Mouse (Mus musculus): ENCODE results near the gene Fez2. TPM values are rescaled to one million over a fixed set of nuclear protein-coding genes. Genes with fewer than 3 reads are reported as not detected.

Gene Fez2
- polyA plus RNA-seq, 1 experiment from 2014 or later = 35.3 TPM

GRCm38 (mm10) chr17:78405336-78405735 is 12.6 kb downstream of the Fez2 start:
- Histone ChIP-seq H3K4me3 (replicated peaks) (no peak overlapping the region), H3K4me1 (replicated peaks) (peaks cover 11% of the 10 kb centered on the region), H3K4me2 (replicated peaks) (no peak overlapping the region), H3K36me3 (peaks cover 15% of the 10 kb centered on the region; the same call in 1 of the 2 replicates), H3K27ac (no peak overlapping the region), H3K27me3 (no peaks in the 10 kb centered on the region), H3K9me3 (no peaks in the 10 kb centered on the region), H3K9ac (replicated peaks) (no peak overlapping the region)
- 98% methylated on average over 3 of the region's 3 CpGs for WGBS
- ATAC-seq = no peak

GRCm38 (mm10) chr17:78403804-78404203 is 14.1 kb downstream of the Fez2 start:
- H3K9ac ChIP-seq (replicated peaks) = no peak overlapping the region
- H3K9me3 ChIP-seq = no peaks in the 10 kb centered on the region
- H3K4me3 ChIP-seq (replicated peaks) = no peak overlapping the region
- WGBS = 95% methylated on average over 9 of the region's 9 CpGs
- H3K27ac ChIP-seq = no peak overlapping the region
- H3K27me3 ChIP-seq = no peaks in the 10 kb centered on the region
- no peak overlapping the region for H3K4me2 ChIP-seq (replicated peaks)
- peaks cover 19% of the 10 kb centered on the region; the same call in 1 of the 2 replicates for H3K36me3 ChIP-seq
- peaks cover 6% of the 10 kb centered on the region for H3K4me1 ChIP-seq (replicated peaks)
- no peak for ATAC-seq

- ATAC-seq = no peak
- 91% methylated on average over 4 of the region's 4 CpGs for WGBS
These were observed 14.7 kb downstream of the Fez2 start for GRCm38 (mm10) chr17:78403229-78403628.

GRCm38 (mm10) chr17:78402174-78402573 is 15.8 kb downstream of the Fez2 start:
- no peak overlapping the region for H3K27ac ChIP-seq
- H3K4me2 ChIP-seq (replicated peaks) = no peak overlapping the region
- ATAC-seq = no peak
- 90% methylated on average over 6 of the region's 6 CpGs for WGBS
- peaks cover 19% of the 10 kb centered on the region; the same call in 1 of the 2 replicates for H3K36me3 ChIP-seq
- no peaks in the 10 kb centered on the region for H3K9me3 ChIP-seq
- H3K27me3 ChIP-seq = no peaks in the 10 kb centered on the region
- H3K9ac ChIP-seq (replicated peaks) = no peak overlapping the region
- H3K4me1 ChIP-seq (replicated peaks) = peaks cover 6% of the 10 kb centered on the region
- no peak overlapping the region for H3K4me3 ChIP-seq (replicated peaks)

More at GRCm38 (mm10) chr17:78403229-78403628, 14.7 kb downstream of the Fez2 start:
- H3K27me3 ChIP-seq = no peaks in the 10 kb centered on the region
- H3K4me3 ChIP-seq (replicated peaks) = no peak overlapping the region
- peaks cover 19% of the 10 kb centered on the region; the same call in 1 of the 2 replicates for H3K36me3 ChIP-seq
- no peak overlapping the region for H3K27ac ChIP-seq
- H3K9ac ChIP-seq (replicated peaks) = no peak overlapping the region
- H3K4me1 ChIP-seq (replicated peaks) = peaks cover 6% of the 10 kb centered on the region
- no peak overlapping the region for H3K4me2 ChIP-seq (replicated peaks)
- no peaks in the 10 kb centered on the region for H3K9me3 ChIP-seq

- H3K4me1 ChIP-seq (replicated peaks) = peaks cover 6% of the 10 kb centered on the region
- H3K9ac ChIP-seq (replicated peaks) = no peak overlapping the region
- no peak overlapping the region for H3K4me3 ChIP-seq (replicated peaks)
- no peaks in the 10 kb centered on the region for H3K27me3 ChIP-seq
- WGBS = 36% methylated on average over 4 of the region's 4 CpGs
- H3K36me3 ChIP-seq = peaks cover 19% of the 10 kb centered on the region; the same call in 1 of the 2 replicates
- no peaks in the 10 kb centered on the region for H3K9me3 ChIP-seq
- H3K4me2 ChIP-seq (replicated peaks) = no peak overlapping the region
- no peak overlapping the region for H3K27ac ChIP-seq
- ATAC-seq = peak; percentile 65; the same call in 1 of the 2 replicates
These were observed 16.2 kb downstream of the Fez2 start for GRCm38 (mm10) chr17:78401713-78402112.

GRCm38 (mm10) chr17:78401311-78401710 is 16.6 kb downstream of the Fez2 start:
- no peak for ATAC-seq
- WGBS = 71% methylated on average over 6 of the region's 6 CpGs
- Histone ChIP-seq H3K4me2 (replicated peaks) (no peak overlapping the region), H3K4me3 (replicated peaks) (no peak overlapping the region), H3K27ac (no peak overlapping the region), H3K4me1 (replicated peaks) (peaks cover 6% of the 10 kb centered on the region), H3K36me3 (peaks cover 19% of the 10 kb centered on the region; the same call in 1 of the 2 replicates), H3K27me3 (no peaks in the 10 kb centered on the region), H3K9me3 (no peaks in the 10 kb centered on the region), H3K9ac (replicated peaks) (no peak overlapping the region)

- no peak overlapping the region for H3K27ac ChIP-seq
- no peaks in the 10 kb centered on the region for H3K9me3 ChIP-seq
- no peak overlapping the region for H3K9ac ChIP-seq (replicated peaks)
- H3K4me1 ChIP-seq (replicated peaks) = peaks cover 6% of the 10 kb centered on the region
- no peak overlapping the region for H3K4me3 ChIP-seq (replicated peaks)
- H3K4me2 ChIP-seq (replicated peaks) = no peak overlapping the region
- ATAC-seq = no peak
- no peaks in the 10 kb centered on the region for H3K27me3 ChIP-seq
- WGBS = 89% methylated on average over 12 of the region's 12 CpGs
- H3K36me3 ChIP-seq = peaks cover 19% of the 10 kb centered on the region; the same call in 1 of the 2 replicates
These were observed 17.7 kb downstream of the Fez2 start for GRCm38 (mm10) chr17:78400130-78400840.

- no peaks in the 10 kb centered on the region for H3K9me3 ChIP-seq
- H3K36me3 ChIP-seq = no peaks in the 10 kb centered on the region
- no peak overlapping the region for H3K27ac ChIP-seq
- no peak overlapping the region for H3K4me3 ChIP-seq (replicated peaks)
- no peaks in the 10 kb centered on the region for H3K4me1 ChIP-seq (replicated peaks)
- no peak overlapping the region for H3K9ac ChIP-seq (replicated peaks)
- H3K27me3 ChIP-seq = no peaks in the 10 kb centered on the region
- 86% methylated on average over 9 of the region's 9 CpGs for WGBS
- H3K4me2 ChIP-seq (replicated peaks) = no peak overlapping the region
- no peak for ATAC-seq
These were observed 25.4 kb downstream of the Fez2 start for GRCm38 (mm10) chr17:78392401-78393087.

GRCm38 (mm10) chr17:78389573-78389972 is 28.4 kb downstream of the Fez2 start:
- 96% methylated on average over 5 of the region's 5 CpGs for WGBS
- H3K9me3 ChIP-seq = no peaks in the 10 kb centered on the region
- no peaks in the 10 kb centered on the region for H3K27me3 ChIP-seq
- H3K36me3 ChIP-seq = no peaks in the 10 kb centered on the region
- H3K27ac ChIP-seq = no peak overlapping the region
- H3K4me2 ChIP-seq (replicated peaks) = no peak overlapping the region
- H3K9ac ChIP-seq (replicated peaks) = no peak overlapping the region
- H3K4me3 ChIP-seq (replicated peaks) = no peak overlapping the region
- no peaks in the 10 kb centered on the region for H3K4me1 ChIP-seq (replicated peaks)
- ATAC-seq = no peak

- Histone ChIP-seq H3K9ac (replicated peaks) (no peak overlapping the region), H3K4me2 (replicated peaks) (no peak overlapping the region), H3K9me3 (no peaks in the 10 kb centered on the region), H3K36me3 (no peaks in the 10 kb centered on the region), H3K4me3 (replicated peaks) (no peak overlapping the region), H3K27me3 (no peaks in the 10 kb centered on the region), H3K4me1 (replicated peaks) (no peaks in the 10 kb centered on the region), H3K27ac (no peak overlapping the region)
- no peak for ATAC-seq
- WGBS = 87% methylated on average over 9 of the region's 9 CpGs
These were observed 29.7 kb downstream of the Fez2 start for GRCm38 (mm10) chr17:78388101-78388847.

GRCm38 (mm10) chr17:78387665-78388064 is 30.3 kb downstream of the Fez2 start:
- Histone ChIP-seq H3K4me2 (replicated peaks) (no peak overlapping the region), H3K27ac (no peak overlapping the region), H3K4me1 (replicated peaks) (no peaks in the 10 kb centered on the region), H3K4me3 (replicated peaks) (no peak overlapping the region), H3K9ac (replicated peaks) (no peak overlapping the region), H3K36me3 (no peaks in the 10 kb centered on the region), H3K27me3 (no peaks in the 10 kb centered on the region), H3K9me3 (no peaks in the 10 kb centered on the region)
- 87% methylated on average over 9 of the region's 9 CpGs for WGBS
- no peak for ATAC-seq

GRCm38 (mm10) chr17:78382321-78382720 is 35.6 kb downstream of the Fez2 start:
- Histone ChIP-seq H3K9ac (replicated peaks) (no peak overlapping the region), H3K4me2 (replicated peaks) (no peak overlapping the region), H3K4me3 (replicated peaks) (no peak overlapping the region), H3K27me3 (no peaks in the 10 kb centered on the region), H3K4me1 (replicated peaks) (no peaks in the 10 kb centered on the region), H3K36me3 (peaks cover 15% of the 10 kb centered on the region), H3K9me3 (no peaks in the 10 kb centered on the region), H3K27ac (no peak overlapping the region)
- ATAC-seq = no peak
- WGBS = 90% methylated on average over 3 of the region's 3 CpGs

Data from midbrain, embryonic 13.5 days (tissue).